Mouse (Mus musculus) kidney, adult 2 months (tissue): ENCODE measurements around the gene Mxra7.

Experiments used
- CTCF ChIP-seq: fragments of 200-500 bp; conservative IDR thresholded peaks from 2 replicates; pipeline ENCODE4 v1.5.1; 2011; ENCODE audit warnings: low read depth, mild to moderate bottlenecking, control low read depth, low read length, moderate library complexity, mixed read lengths; ENCODE audit not compliant: insufficient read depth, insufficient read length
- POLR2A ChIP-seq: fragments of 200-500 bp; IDR thresholded peaks from one replicate; pipeline ENCODE4 v1.6.1; 2011; ENCODE audit warnings: low read depth, low read length, control low read depth

DNA sequence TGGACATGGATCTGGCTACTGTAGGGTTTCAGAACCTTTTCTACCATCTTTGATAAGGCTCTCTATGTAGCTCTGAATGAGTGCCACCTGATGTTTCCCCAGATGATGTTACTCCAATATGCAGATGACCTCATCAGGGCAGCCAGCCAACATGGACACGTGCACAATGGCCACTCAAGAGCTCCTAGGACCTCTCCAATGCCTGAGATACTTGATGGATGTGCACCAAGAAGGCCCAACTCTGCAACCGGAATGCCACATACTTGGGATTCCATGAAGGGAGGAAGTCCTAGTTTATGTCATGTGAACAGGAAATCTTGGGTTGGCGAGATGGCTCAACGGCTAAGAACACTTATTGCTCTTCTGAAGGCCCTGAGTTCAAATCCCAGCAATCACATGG, 72.7 kb downstream of the Mxra7 start:
- no peak for TF ChIP-seq POLR2A
- no peak for TF ChIP-seq CTCF
